Mouse (Mus musculus) liver, embryonic 14.5 days (tissue): Measurements from ENCODE around the gene Myom1.
A peak's percentile ranks its signal among the peaks of the same experiment; 100 is the strongest.

Experiments used
- CTCF ChIP-seq: IDR thresholded peaks from 2 replicates; pipeline ENCODE4 v1.5.1; 2016; ENCODE audit warnings: antibody characterized with exemption, low read depth, control low read depth
- EP300 ChIP-seq: IDR thresholded peaks from 2 replicates; pipeline ENCODE4 v1.6.1; 2016; ENCODE audit warnings: antibody characterized with exemption, low read depth

DNA sequence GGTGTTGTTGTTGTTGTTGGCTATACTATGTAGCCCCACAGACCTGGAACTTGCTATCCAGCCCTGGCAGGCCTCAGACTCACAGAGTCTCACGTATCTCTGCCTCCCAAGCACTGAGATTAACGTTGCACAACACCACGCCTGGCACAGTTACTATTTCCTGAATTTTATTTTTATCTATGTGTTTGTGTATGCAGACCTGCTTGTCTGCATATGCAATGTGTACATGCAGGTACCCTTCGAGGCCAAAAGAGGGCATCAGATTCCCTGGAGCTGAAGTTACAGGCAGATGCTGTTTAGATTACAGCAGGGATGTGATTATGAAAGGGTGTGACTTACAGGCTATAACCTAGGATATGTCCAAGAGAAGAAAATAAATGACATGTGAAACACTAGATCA is 84.5 kb downstream of the Myom1 start:
- TF ChIP-seq EP300 (0 out of 2 replicates have a peak, but pooled peaks have one; percentile 41), CTCF (peak; percentile 54)
